Mouse (Mus musculus) kidney, adult 9 months (tissue): ENCODE results near the gene Vstm4.

Experiments used
- DNase-seq: peaks from one replicate; pipeline ENCODE4 v3.0.0; 2022

Vstm4 gene

GRCm38 (mm10) chr14:32859831-32860569 lies 3.4 kb downstream of the Vstm4 start:
- DNase-seq = no peak

GRCm38 (mm10) chr14:32861149-32861581 lies 4.6 kb downstream of the Vstm4 start:
- peak; percentile 40 for DNase-seq

- no peak for DNase-seq
Observed at GRCm38 (mm10) chr14:32861656-32862055, 5.1 kb downstream of the Vstm4 start.

GRCm38 (mm10) chr14:32865331-32865730 lies 8.8 kb downstream of the Vstm4 start:
- DNase-seq = no peak

GRCm38 (mm10) chr14:32871963-32872362 lies 15.4 kb downstream of the Vstm4 start:
- no peak for DNase-seq

GRCm38 (mm10) chr14:32877549-32877948 lies 21.0 kb downstream of the Vstm4 start:
- DNase-seq = peak; percentile 28

GRCm38 (mm10) chr14:32880332-32880731 lies 23.8 kb downstream of the Vstm4 start:
- DNase-seq = no peak

- no peak for DNase-seq
Observed at GRCm38 (mm10) chr14:32881693-32882092, 25.1 kb downstream of the Vstm4 start.

GRCm38 (mm10) chr14:32888876-32889674 lies 32.5 kb downstream of the Vstm4 start:
- peak; percentile 29 for DNase-seq

- DNase-seq = peak; percentile 20
Observed at GRCm38 (mm10) chr14:32894341-32894853, 37.8 kb downstream of the Vstm4 start.

- no peak for DNase-seq
Observed at GRCm38 (mm10) chr14:32894878-32895277, 38.3 kb downstream of the Vstm4 start.

- DNase-seq = no peak
Observed at GRCm38 (mm10) chr14:32896896-32897295, 40.3 kb downstream of the Vstm4 start.

- no peak for DNase-seq
Observed at GRCm38 (mm10) chr14:32903203-32903602, 46.6 kb downstream of the Vstm4 start.

GRCm38 (mm10) chr14:32906545-32906944 lies 50.0 kb downstream of the Vstm4 start:
- DNase-seq = no peak

GRCm38 (mm10) chr14:32909112-32909511 lies 52.6 kb downstream of the Vstm4 start:
- no peak for DNase-seq

- DNase-seq = no peak
Observed at GRCm38 (mm10) chr14:32911187-32911586, 54.6 kb downstream of the Vstm4 start.

- DNase-seq = peak; percentile 21
Observed at GRCm38 (mm10) chr14:32915360-32915759, 58.8 kb downstream of the Vstm4 start.

- DNase-seq = no peak
Observed at GRCm38 (mm10) chr14:32917919-32918318, 61.4 kb downstream of the Vstm4 start.

- no peak for DNase-seq
Observed at GRCm38 (mm10) chr14:32923871-32924270, 67.3 kb downstream of the Vstm4 start.

GRCm38 (mm10) chr14:32931709-32932108 lies 75.2 kb downstream of the Vstm4 start:
- peak; percentile 13 for DNase-seq

GRCm38 (mm10) chr14:32932220-32932619 lies 75.7 kb downstream of the Vstm4 start:
- DNase-seq = no peak

- no peak for DNase-seq
Observed at GRCm38 (mm10) chr14:32934064-32934463, 77.5 kb downstream of the Vstm4 start.

GRCm38 (mm10) chr14:32939217-32939616 lies 82.7 kb downstream of the Vstm4 start:
- no peak for DNase-seq

GRCm38 (mm10) chr14:32947512-32947911 lies 91.0 kb downstream of the Vstm4 start:
- no peak for DNase-seq
